Mouse (Mus musculus) gastrocnemius, adult 2 months (tissue): ENCODE measurements around the gene Ctu2. TPM values are rescaled to one million over a fixed set of nuclear protein-coding genes. Genes with fewer than 3 reads are reported as not detected.

Experiments
- DNase-seq: peaks from one replicate; pipeline ENCODE4 v3.0.0; 2022
- H3K27ac ChIP-seq: fragments of 200-600 bp; 2 replicates; pipeline ENCODE4 v1.8.1; 2022; ENCODE audit warnings: mild to moderate bottlenecking
- H3K4me3 ChIP-seq: fragments of 200-600 bp; 2 replicates; pipeline ENCODE4 v1.8.1; 2022; ENCODE audit warnings: mild to moderate bottlenecking, moderate library complexity
- CTCF ChIP-seq: fragments of 200-600 bp; IDR thresholded peaks from 2 replicates; pipeline ENCODE4 v1.8.1; 2022; ENCODE audit warnings: antibody characterized with exemption, mild to moderate bottlenecking, moderate library complexity
- intact Hi-C: fragments of 180-260 bp; cut with DNase I; formaldehyde crosslinking; loops from one replicate; pipeline ENCODE4 v1.15.1; 2025
- total RNA-seq, 2 experiments: library from RNA; stranded (reverse); gene quantifications; 2 replicates each; pipeline ENCODE4 v1.2.3; 2021

Gene Ctu2
- total RNA-seq, 2 experiments from 2014 or later = 6.9 to 7.4 TPM

GRCm38 (mm10) chr8:122473911-122474421 is 2.0 kb upstream of the Ctu2 start:
- DNase-seq = no peak
- Histone ChIP-seq H3K4me3 (peak overlapping the region; percentile 100; the same call in 1 of the 2 replicates), H3K27ac (no peak overlapping the region)
- TF ChIP-seq CTCF = no peak
- intact Hi-C loops = no loop called here

DNA sequence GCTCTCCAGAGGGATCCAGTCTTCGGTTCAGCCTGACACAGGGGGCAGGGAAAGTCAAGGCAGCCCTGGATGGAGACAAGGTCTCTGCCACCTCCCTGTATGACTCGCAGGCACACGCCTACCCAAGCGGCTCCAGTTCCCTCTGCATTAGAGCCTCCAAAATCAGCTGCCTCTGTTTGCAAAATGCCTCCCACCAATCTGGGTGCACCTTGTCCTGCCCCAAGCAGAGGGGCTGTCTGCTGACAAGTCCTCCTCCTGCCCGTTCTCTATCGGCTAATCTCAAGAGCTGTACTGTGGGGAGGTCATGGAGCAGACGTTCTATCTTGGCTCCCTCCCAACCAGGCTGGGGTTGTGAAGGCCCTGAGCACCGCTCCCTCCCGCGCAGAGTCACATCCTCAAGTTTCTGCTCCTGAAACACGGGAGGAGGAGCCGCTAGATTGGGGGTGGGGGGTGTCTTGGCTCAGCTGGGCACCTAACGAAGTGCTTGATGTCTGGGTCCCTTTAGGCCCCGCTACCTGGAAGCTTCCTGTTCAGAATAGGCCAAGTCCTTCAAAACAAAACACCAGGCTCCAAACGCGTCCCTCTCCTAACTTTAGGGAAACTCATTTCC is 887 bp upstream of the Ctu2 start:
- TF ChIP-seq CTCF = no peak
- peak; percentile 54 for DNase-seq
- intact Hi-C loops = loop anchor here (5.0 kb wide), 1 partner anchor 98 kb away; the partner anchor contains the start of gene Zc3h18
- Histone ChIP-seq H3K27ac (peak overlapping the region; percentile 95), H3K4me3 (peak overlapping the region; percentile 100)

- DNase-seq = no peak
- H3K4me3 ChIP-seq = no peak overlapping the region
- no peak overlapping the region for H3K27ac ChIP-seq
- no peak for TF ChIP-seq CTCF
- intact Hi-C loops = no loop called here
Observed at GRCm38 (mm10) chr8:122482448-122482847, 6.5 kb downstream of the Ctu2 start.

DNA sequence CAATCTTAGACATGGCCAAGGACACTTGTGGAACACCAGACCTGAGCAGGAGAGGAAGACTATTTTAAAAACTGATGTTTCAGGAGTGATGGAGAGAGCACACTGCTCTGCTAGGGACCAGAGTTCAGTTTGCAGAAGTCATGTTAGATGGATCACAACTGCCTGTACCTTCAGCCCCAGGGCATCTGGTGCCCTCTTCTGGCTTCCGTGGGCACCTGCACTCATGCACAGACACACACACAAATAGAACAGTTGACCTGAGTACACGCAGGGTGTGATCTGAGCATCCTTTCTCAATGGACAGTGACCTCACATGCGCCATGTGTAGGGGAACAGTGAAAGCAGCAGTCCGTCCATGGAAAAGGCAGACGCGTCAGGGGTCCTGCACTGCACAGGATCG is 7.9 kb downstream of the Ctu2 start:
- H3K4me3 ChIP-seq = no peak overlapping the region
- no peak for DNase-seq
- H3K27ac ChIP-seq = no peak overlapping the region
- TF ChIP-seq CTCF = peak; percentile 27; the same call in 1 of the 2 replicates
- intact Hi-C loops = no loop called here

- no peak for TF ChIP-seq CTCF
- Histone ChIP-seq H3K4me3 (no peak overlapping the region), H3K27ac (no peak overlapping the region)
- DNase-seq = no peak
- intact Hi-C loops = no loop called here
Observed at GRCm38 (mm10) chr8:122484831-122485230, 8.9 kb downstream of the Ctu2 start.

DNA sequence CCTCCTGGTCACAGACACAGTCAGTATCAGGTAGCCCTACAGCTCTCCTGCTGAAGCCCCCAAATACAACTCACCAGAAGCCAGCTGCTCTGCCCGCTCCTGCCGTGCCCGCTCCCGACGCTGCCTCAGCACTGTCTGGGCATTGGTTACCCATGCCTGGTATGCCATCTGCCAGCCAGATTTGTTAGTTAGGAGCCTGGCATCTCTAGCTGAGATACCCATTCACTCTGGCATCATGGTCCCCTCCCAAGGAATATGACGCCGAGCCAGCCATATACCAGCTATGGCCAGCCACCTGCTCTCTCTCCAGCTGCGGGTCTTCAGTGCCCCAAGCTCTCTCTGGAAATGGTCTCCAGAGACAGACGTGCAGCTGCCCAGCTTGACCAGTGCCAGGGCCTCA is 12.4 kb downstream of the Ctu2 start:
- intact Hi-C loops = no loop called here
- Histone ChIP-seq H3K27ac (no peak overlapping the region), H3K4me3 (no peak overlapping the region)
- DNase-seq = no peak
- TF ChIP-seq CTCF = no peak

DNA sequence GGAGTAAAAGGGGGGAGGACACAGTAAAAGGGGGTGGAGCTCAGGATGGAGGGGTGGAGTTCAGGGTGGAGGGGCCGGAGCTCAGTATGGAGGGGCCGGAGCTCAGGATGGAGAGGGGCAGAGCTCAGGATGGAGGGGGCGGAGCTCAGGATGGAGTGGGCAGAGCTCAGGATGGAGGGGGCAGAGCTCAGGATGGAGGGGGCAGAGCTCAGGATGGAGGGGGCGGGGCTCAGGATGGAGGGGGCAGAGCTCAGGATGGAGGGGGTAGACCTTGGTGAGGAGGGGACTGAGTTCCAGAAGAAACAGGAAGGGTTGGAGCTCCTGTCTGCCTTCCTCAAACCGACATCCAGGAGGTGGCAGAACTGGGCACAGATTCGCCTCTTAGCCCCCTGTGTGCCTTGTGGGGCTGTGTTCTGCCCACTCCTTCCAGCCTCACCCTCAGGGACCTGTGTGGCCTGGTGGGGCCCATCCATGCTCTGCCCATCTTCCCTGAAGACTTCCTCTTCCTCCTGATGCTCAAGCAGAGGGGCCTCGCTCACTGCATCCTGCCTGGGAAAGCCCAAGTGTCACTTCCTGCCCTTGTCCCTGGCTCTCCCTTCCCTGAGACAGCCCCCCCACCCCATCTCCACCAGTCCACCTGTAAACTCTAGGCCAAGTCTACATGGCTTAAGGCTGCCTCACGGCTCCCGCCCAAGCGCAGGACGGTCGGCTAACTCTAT is 21.2 kb downstream of the Ctu2 start:
- no peak for DNase-seq
- Histone ChIP-seq H3K27ac (peak overlapping the region; percentile 46), H3K4me3 (no peak overlapping the region)
- intact Hi-C loops = no loop called here
- no peak for TF ChIP-seq CTCF

DNA sequence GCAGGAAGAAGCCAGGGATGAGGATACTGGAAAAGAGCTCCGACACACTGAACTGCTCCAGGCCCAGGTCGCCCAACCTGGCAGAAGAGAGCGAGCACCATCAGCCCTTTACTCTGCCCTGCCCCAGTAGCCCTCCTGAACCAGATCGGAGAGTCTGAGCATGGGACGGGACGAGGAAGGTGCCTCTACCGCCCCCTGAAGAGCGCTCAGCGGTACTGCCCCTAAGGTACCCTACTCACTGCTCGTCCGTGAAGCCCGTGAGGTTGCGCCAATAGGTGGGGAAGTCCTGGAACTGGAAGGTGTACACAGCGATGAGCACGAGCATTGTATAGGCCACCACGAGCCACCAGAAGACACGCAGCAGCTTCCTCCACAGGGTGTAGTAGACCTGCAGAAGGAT is 22.0 kb downstream of the Ctu2 start:
- peak overlapping the region; percentile 46 for H3K27ac ChIP-seq
- no peak overlapping the region for H3K4me3 ChIP-seq
- DNase-seq = no peak
- peak; percentile 45 for TF ChIP-seq CTCF
- intact Hi-C loops = no loop called here

GRCm38 (mm10) chr8:122500856-122501255 is 24.9 kb downstream of the Ctu2 start:
- peak; percentile 99; the same call in 1 of the 2 replicates for TF ChIP-seq CTCF
- DNase-seq = peak; percentile 86
- H3K4me3 ChIP-seq = no peak overlapping the region
- no peak overlapping the region for H3K27ac ChIP-seq
- intact Hi-C loops = loop anchor here (1.0 to 2.0 kb wide), 2 partner anchors 50 to 330 kb away; partner anchors contain the start of gene Piezo1

DNA sequence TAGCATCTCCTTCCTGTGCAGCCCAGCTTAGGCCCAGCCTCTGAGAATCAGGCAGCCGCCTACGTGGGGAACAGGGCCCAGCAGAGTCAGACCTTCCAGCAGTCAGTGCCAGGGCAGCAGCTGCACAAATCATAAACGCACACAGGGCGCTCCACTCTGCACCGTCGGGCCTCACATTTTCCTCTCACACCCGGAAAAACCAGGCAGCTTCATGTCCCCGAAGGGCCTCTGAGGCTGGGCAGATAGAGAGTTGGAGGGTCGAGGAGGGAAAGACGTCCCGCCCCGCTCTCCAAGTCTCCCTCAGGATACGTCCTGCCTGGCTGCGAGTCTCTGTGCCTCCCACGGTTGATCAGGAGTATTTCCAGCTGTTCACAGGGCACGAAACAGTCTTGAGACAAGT is 35.6 kb downstream of the Ctu2 start:
- H3K4me3 ChIP-seq = peak overlapping the region; percentile 21
- no peak for TF ChIP-seq CTCF
- H3K27ac ChIP-seq = peak overlapping the region; percentile 84
- intact Hi-C loops = no loop called here
- DNase-seq = peak; percentile 85

GRCm38 (mm10) chr8:122512392-122512791 is 36.4 kb downstream of the Ctu2 start:
- DNase-seq = no peak
- TF ChIP-seq CTCF = no peak
- H3K27ac ChIP-seq = peak overlapping the region; percentile 84
- H3K4me3 ChIP-seq = peak overlapping the region; percentile 21
- intact Hi-C loops = no loop called here

DNA sequence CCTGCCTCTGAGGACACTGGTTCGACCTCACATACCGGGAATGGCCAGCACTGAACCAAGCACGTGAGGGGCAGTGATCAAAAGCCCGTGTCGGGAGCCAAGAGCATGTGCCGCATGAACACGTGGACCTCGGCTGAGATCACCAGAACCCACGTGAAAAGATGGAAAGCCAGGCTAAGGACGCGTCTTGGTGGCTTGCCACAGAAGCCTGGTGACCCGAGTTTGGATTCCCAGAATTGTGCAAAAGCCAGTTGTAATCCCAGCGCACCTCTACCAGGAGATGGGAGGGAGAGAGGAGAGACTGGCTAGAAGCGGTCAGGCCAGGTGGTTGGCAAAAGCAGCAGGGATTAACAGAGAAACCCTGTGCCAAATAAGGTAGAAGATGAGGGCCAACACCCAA is 39.8 kb downstream of the Ctu2 start:
- no peak overlapping the region for H3K4me3 ChIP-seq
- peak; percentile 42 for DNase-seq
- H3K27ac ChIP-seq = peak overlapping the region; percentile 88
- intact Hi-C loops = no loop called here
- TF ChIP-seq CTCF = no peak

DNA sequence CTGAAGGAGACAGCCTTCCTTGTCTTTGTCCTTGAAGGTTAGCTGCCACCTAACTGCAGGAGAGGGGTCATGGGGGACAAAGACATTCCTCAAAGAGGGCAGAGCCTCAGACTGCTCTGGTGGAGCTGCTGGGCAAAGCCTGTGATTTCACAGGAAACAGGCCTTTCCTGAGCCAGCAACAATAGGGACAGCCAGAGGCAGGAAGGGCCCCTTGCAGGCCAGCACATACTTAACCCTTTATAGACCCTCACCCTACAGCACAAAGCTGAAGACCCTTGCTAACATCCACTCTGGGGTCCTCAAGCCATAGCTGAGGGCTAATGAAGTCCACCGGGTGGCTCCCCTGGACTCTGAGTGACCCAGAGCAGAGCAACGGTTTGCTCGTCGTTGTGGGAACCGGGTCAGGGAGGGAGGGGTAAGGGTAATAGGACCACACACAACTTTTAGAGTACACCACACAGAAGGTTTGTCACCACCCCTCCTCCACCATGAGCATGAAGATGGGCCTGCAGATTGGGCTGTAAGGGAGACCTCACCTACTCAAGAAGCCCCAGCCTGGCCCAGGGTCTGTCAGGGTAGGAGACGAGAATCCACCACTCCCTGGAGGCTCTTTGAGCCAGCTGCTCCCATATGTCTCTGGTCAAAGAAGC is 41.7 kb downstream of the Ctu2 start:
- H3K4me3 ChIP-seq = peak overlapping the region; percentile 52
- H3K27ac ChIP-seq = peak overlapping the region; percentile 88
- intact Hi-C loops = no loop called here
- peak; percentile 33 for DNase-seq
- no peak for TF ChIP-seq CTCF
